Mouse (Mus musculus) bone marrow, adult 2 months (tissue): ENCODE data around the gene Lrp2. TPM values are rescaled to one million over a fixed set of nuclear protein-coding genes. Genes with fewer than 3 reads are reported as not detected.
"Not testable (repeated sequence)": the region's sequence is repeated elsewhere in the genome, so short reads cannot be mapped to it uniquely, and the experiment has no call there.

Source experiments
- H3K27ac ChIP-seq: fragments of 200-500 bp; 2 replicates; pipeline ENCODE4 v1.5.1; 2012; ENCODE audit warnings: low read depth, mild to moderate bottlenecking, control low read depth, inconsistent platforms, low read length; ENCODE audit not compliant: control insufficient read depth, poor library complexity, insufficient read depth
- H3K4me1 ChIP-seq: fragments of 200-500 bp; 2 replicates; pipeline ENCODE4 v1.6.1; 2011; ENCODE audit warnings: low read length; ENCODE audit not compliant: control insufficient read depth, insufficient read depth
- H3K4me3 ChIP-seq: fragments of 200-500 bp; replicated peaks from 2 replicates; pipeline ENCODE3; 2011; ENCODE audit warnings: mild to moderate bottlenecking, low read depth, low read length, control low read depth; ENCODE audit not compliant: control insufficient read depth
- CTCF ChIP-seq: fragments of 200-500 bp; IDR thresholded peaks from 2 replicates; pipeline ENCODE4 v1.5.1; 2011; ENCODE audit warnings: low read length, control low read depth; ENCODE audit not compliant: control insufficient read depth, insufficient read depth
- POLR2A ChIP-seq: fragments of 200-500 bp; IDR thresholded peaks from 2 replicates; pipeline ENCODE4 v1.6.1; 2011; ENCODE audit warnings: low read depth, mild to moderate bottlenecking, control low read depth, low read length, borderline replicate concordance; ENCODE audit not compliant: control insufficient read depth
- WGBS: fragments of 180-500 bp; shearing (Covaris S2); methylation state at CpG from one replicate; pipeline ENCODE4 v1.1.7; 2018; 5-methylcytosine and 5-hydroxymethylcytosine counted together
- polyA plus RNA-seq: library from polyadenylated mRNA; stranded (reverse); fragments of >200 nt; gene quantifications from 2 replicates; pipeline ENCODE4 v1.2.4, GENCODE M21; 2011; ENCODE audit warnings: low replicate concordance; ENCODE audit not compliant: missing spikeins, insufficient read depth, insufficient read length

The Lrp2 gene
- polyA plus RNA-seq, 1 experiment = 0.35 TPM

GRCm38 (mm10) chr2:69587896-69588295 is 2.0 kb upstream of the Lrp2 start:
- TF ChIP-seq POLR2A (no peak), CTCF (no peak)
- no peak overlapping the region for H3K27ac ChIP-seq
- 8% methylated on average over 23 of the region's 23 CpGs for WGBS
- no peak overlapping the region for H3K4me3 ChIP-seq
- H3K4me1 ChIP-seq = no peaks in the 10 kb centered on the region; the same call in 1 of the 2 replicates

GRCm38 (mm10) chr2:69586821-69587728 is 1.2 kb upstream of the Lrp2 start:
- 1% methylated on average over 26 of the region's 26 CpGs for WGBS
- Histone ChIP-seq H3K27ac (no peak overlapping the region), H3K4me3 (no peak overlapping the region), H3K4me1 (no peaks in the 10 kb centered on the region; the same call in 1 of the 2 replicates)
- TF ChIP-seq POLR2A (no peak), CTCF (no peak)

- no peaks in the 10 kb centered on the region; the same call in 1 of the 2 replicates for H3K4me1 ChIP-seq
- no peak overlapping the region; the same call in 1 of the 2 replicates for H3K27ac ChIP-seq
- 1% methylated on average over 61 of the region's 61 CpGs for WGBS
- TF ChIP-seq CTCF (no peak), POLR2A (no peak)
- no peak overlapping the region for H3K4me3 ChIP-seq
Observed at GRCm38 (mm10) chr2:69585191-69585885, 527 bp downstream of the Lrp2 start.

GRCm38 (mm10) chr2:69584117-69584933 is 1.5 kb downstream of the Lrp2 start:
- WGBS = 5% methylated on average over 20 of the region's 20 CpGs

GRCm38 (mm10) chr2:69582861-69583260 is 3.0 kb downstream of the Lrp2 start:
- TF ChIP-seq CTCF (no peak), POLR2A (no peak)
- H3K4me3 ChIP-seq = no peak overlapping the region
- WGBS = 66% methylated on average over 7 of the region's 7 CpGs
- H3K27ac ChIP-seq = no peak overlapping the region
- no peaks in the 10 kb centered on the region; the same call in 1 of the 2 replicates for H3K4me1 ChIP-seq

More at GRCm38 (mm10) chr2:69584117-69584933, 1.5 kb downstream of the Lrp2 start:
- Histone ChIP-seq H3K4me3 (no peak overlapping the region), H3K4me1 (no peaks in the 10 kb centered on the region; the same call in 1 of the 2 replicates), H3K27ac (no peak overlapping the region)
- TF ChIP-seq CTCF (no peak), POLR2A (no peak)

GRCm38 (mm10) chr2:69582068-69582467 is 3.8 kb downstream of the Lrp2 start:
- H3K4me3 ChIP-seq, H3K4me1 ChIP-seq, H3K27ac ChIP-seq: not testable (repeated sequence)
- 77% methylated on average over 4 of the region's 4 CpGs for WGBS

- no peak overlapping the region for H3K4me3 ChIP-seq
- TF ChIP-seq CTCF (no peak), POLR2A (no peak)
- H3K27ac ChIP-seq = no peak overlapping the region
- no peaks in the 10 kb centered on the region for H3K4me1 ChIP-seq
- WGBS = 68% methylated on average over 2 of the region's 2 CpGs
Observed at GRCm38 (mm10) chr2:69580091-69580490, 5.8 kb downstream of the Lrp2 start.

- Histone ChIP-seq H3K4me1 (no peaks in the 10 kb centered on the region), H3K4me3 (no peak overlapping the region), H3K27ac (no peak overlapping the region)
- TF ChIP-seq POLR2A (no peak), CTCF (no peak)
- 79% methylated on average over 8 of the region's 8 CpGs for WGBS
Observed at GRCm38 (mm10) chr2:69578206-69578605, 7.7 kb downstream of the Lrp2 start.
